Mouse (Mus musculus): ENCODE data around the gene Cox6b1.

- TF ChIP-seq CTCF (IDR thresholded peaks at IDR 0.05; ENCODE audit: low read depth) (no peak), EP300 (IDR thresholded peaks at IDR 0.05; ENCODE audit: low read depth) (no peak)
Observed at GRCm38 (mm10) chr7:30649591-30650540, 23.9 kb upstream of the Cox6b1 start, which contains the start of gene Rbm42.

All from liver, postnatal 0 days (tissue).